Mouse (Mus musculus) heart, embryonic 13.5 days (tissue): ENCODE measurements around the gene Tmem161a. TPM values are rescaled to one million over a fixed set of nuclear protein-coding genes. Genes with fewer than 3 reads are reported as not detected.

Experiments used
- ATAC-seq: fragments of 200-750 bp; cut with Nextera tagmentation; 2 replicates; pipeline ENCODE4 v1.8.0; 2017; ENCODE audit warnings: moderate TSS enrichment; ENCODE audit not compliant: insufficient number of reproducible peaks, low FRiP score, low TSS enrichment; ENCODE audit errors: extremely low read depth
- H3K27ac ChIP-seq: fragments of 300-500 bp; sonication (generic); replicated peaks from 2 replicates; pipeline ENCODE4 v1.5.1; 2015; ENCODE audit warnings: moderate library complexity, mild to moderate bottlenecking, inconsistent platforms
- H3K27me3 ChIP-seq: fragments of 300-500 bp; sonication (generic); replicated peaks from 2 replicates; pipeline ENCODE4 v1.6.1; 2015; ENCODE audit warnings: mild to moderate bottlenecking, inconsistent platforms
- H3K36me3 ChIP-seq: fragments of 300-500 bp; sonication (generic); 2 replicates; pipeline ENCODE4 v1.6.1; 2015; ENCODE audit warnings: mild to moderate bottlenecking, inconsistent platforms
- H3K4me1 ChIP-seq: fragments of 300-500 bp; sonication (generic); 2 replicates; pipeline ENCODE4 v1.6.1; 2015; ENCODE audit warnings: inconsistent platforms
- H3K4me2 ChIP-seq: fragments of 300-500 bp; sonication (generic); 2 replicates; pipeline ENCODE4 v1.6.1; 2015; ENCODE audit warnings: inconsistent platforms, mild to moderate bottlenecking, moderate library complexity
- H3K4me3 ChIP-seq: fragments of 300-500 bp; sonication (generic); 2 replicates; pipeline ENCODE4 v1.5.1; 2015; ENCODE audit warnings: moderate library complexity, mild to moderate bottlenecking, inconsistent platforms
- H3K9ac ChIP-seq: fragments of 300-500 bp; sonication (generic); 2 replicates; pipeline ENCODE4 v1.6.1; 2015; ENCODE audit warnings: inconsistent platforms, mild to moderate bottlenecking, moderate library complexity
- H3K9me3 ChIP-seq: fragments of 300-500 bp; sonication (generic); 2 replicates; pipeline ENCODE4 v1.6.1; 2016; ENCODE audit warnings: inconsistent platforms
- WGBS: fragments of 180-500 bp; shearing (Covaris S2); methylation state at CpG from one replicate; pipeline ENCODE4 v1.1.7; 2015; ENCODE audit warnings: mixed read lengths; 5-methylcytosine and 5-hydroxymethylcytosine counted together
- polyA plus RNA-seq: library from polyadenylated mRNA; unstranded; fragments of >200 nt; fragmentation: Nextera tagmentation; extraction: Ambion mirVana; gene quantifications from 2 replicates; pipeline ENCODE4 v1.2.1, GENCODE M21; 2015

Gene Tmem161a
- polyA plus RNA-seq, 1 experiment from 2014 or later = 91.8 TPM

GRCm38 (mm10) chr8:70166504-70167110 lies 5.5 kb upstream of the Tmem161a start:
- Histone ChIP-seq H3K9ac (peak overlapping the region; percentile 66), H3K4me2 (peak overlapping the region; percentile 69), H3K4me1 (peaks cover 13% of the 10 kb centered on the region), H3K9me3 (no peaks in the 10 kb centered on the region), H3K36me3 (no peaks in the 10 kb centered on the region), H3K27me3 (peaks cover 58% of the 10 kb centered on the region), H3K4me3 (peak overlapping the region; percentile 38), H3K27ac (no peak overlapping the region)
- 3% methylated on average over 20 of the region's 21 CpGs for WGBS
- no peak; the same call in 1 of the 2 replicates for ATAC-seq

GRCm38 (mm10) chr8:70170116-70170515 lies 2.0 kb upstream of the Tmem161a start:
- no peaks in the 10 kb centered on the region for H3K9me3 ChIP-seq
- peaks cover 31% of the 10 kb centered on the region for H3K27me3 ChIP-seq
- H3K4me3 ChIP-seq = no peak overlapping the region
- no peak overlapping the region for H3K27ac ChIP-seq
- ATAC-seq = no peak
- H3K4me2 ChIP-seq = no peak overlapping the region
- no peak overlapping the region for H3K9ac ChIP-seq
- WGBS = 61% methylated on average over 3 of the region's 3 CpGs
- H3K4me1 ChIP-seq = peaks cover 38% of the 10 kb centered on the region
- peaks cover 4% of the 10 kb centered on the region; the same call in 1 of the 2 replicates for H3K36me3 ChIP-seq

GRCm38 (mm10) chr8:70170748-70171147 lies 1.4 kb upstream of the Tmem161a start:
- peaks cover 7% of the 10 kb centered on the region for H3K36me3 ChIP-seq
- H3K27me3 ChIP-seq = peaks cover 25% of the 10 kb centered on the region
- no peak overlapping the region for H3K4me2 ChIP-seq
- ATAC-seq = no peak
- no peak overlapping the region for H3K4me3 ChIP-seq
- no peak overlapping the region for H3K9ac ChIP-seq
- 72% methylated on average over 3 of the region's 3 CpGs for WGBS
- H3K27ac ChIP-seq = no peak overlapping the region
- no peaks in the 10 kb centered on the region for H3K9me3 ChIP-seq
- peaks cover 38% of the 10 kb centered on the region for H3K4me1 ChIP-seq

- Histone ChIP-seq H3K4me2 (peak overlapping the region; percentile 69; the same call in 1 of the 2 replicates), H3K4me1 (peaks cover 38% of the 10 kb centered on the region)
Measured at GRCm38 (mm10) chr8:70171240-70171639, 916 bp upstream of the Tmem161a start.

GRCm38 (mm10) chr8:70173320-70173719 lies 1.2 kb downstream of the Tmem161a start:
- peak overlapping the region; percentile 89; the same call in 1 of the 2 replicates for H3K9ac ChIP-seq
- H3K27ac ChIP-seq = peak overlapping the region; percentile 82; the same call in 1 of the 2 replicates
- H3K4me3 ChIP-seq = peak overlapping the region; percentile 68
- H3K4me1 ChIP-seq = peaks cover 30% of the 10 kb centered on the region
- H3K27me3 ChIP-seq = peaks cover 2% of the 10 kb centered on the region
- H3K9me3 ChIP-seq = no peaks in the 10 kb centered on the region
- WGBS = 66% methylated on average over 5 of the region's 5 CpGs
- peak overlapping the region; percentile 69 for H3K4me2 ChIP-seq
- H3K36me3 ChIP-seq = peaks cover 27% of the 10 kb centered on the region
- no peak for ATAC-seq

More at GRCm38 (mm10) chr8:70171240-70171639, 916 bp upstream of the Tmem161a start:
- no peak for ATAC-seq
- Histone ChIP-seq H3K27me3 (peaks cover 20% of the 10 kb centered on the region), H3K9me3 (no peaks in the 10 kb centered on the region), H3K9ac (no peak overlapping the region), H3K4me3 (no peak overlapping the region), H3K27ac (0 out of 2 replicates have a peak overlapping the region, but pooled peaks have one; percentile 7), H3K36me3 (peaks cover 8% of the 10 kb centered on the region)
- 82% methylated on average over 7 of the region's 7 CpGs for WGBS

- peaks cover 30% of the 10 kb centered on the region for H3K4me1 ChIP-seq
- WGBS = 43% methylated on average over 7 of the region's 7 CpGs
- peak overlapping the region; percentile 39 for H3K4me3 ChIP-seq
- H3K9me3 ChIP-seq = no peaks in the 10 kb centered on the region
- H3K36me3 ChIP-seq = peaks cover 35% of the 10 kb centered on the region
- peak overlapping the region; percentile 66 for H3K4me2 ChIP-seq
- peak overlapping the region; percentile 82 for H3K27ac ChIP-seq
- no peak; the same call in 1 of the 2 replicates for ATAC-seq
- H3K27me3 ChIP-seq = no peaks in the 10 kb centered on the region; the same call in 1 of the 2 replicates
- peak overlapping the region; percentile 71 for H3K9ac ChIP-seq
Measured at GRCm38 (mm10) chr8:70174079-70174478, 1.9 kb downstream of the Tmem161a start.

GRCm38 (mm10) chr8:70178231-70178630 lies 6.1 kb downstream of the Tmem161a start:
- no peak overlapping the region for H3K4me2 ChIP-seq
- H3K9me3 ChIP-seq = no peaks in the 10 kb centered on the region
- peaks cover 73% of the 10 kb centered on the region for H3K36me3 ChIP-seq
- 81% methylated on average over 2 of the region's 2 CpGs for WGBS
- H3K27me3 ChIP-seq = no peaks in the 10 kb centered on the region
- H3K4me3 ChIP-seq = no peak overlapping the region
- H3K27ac ChIP-seq = no peak overlapping the region
- ATAC-seq = no peak
- H3K4me1 ChIP-seq = peaks cover 22% of the 10 kb centered on the region
- H3K9ac ChIP-seq = no peak overlapping the region

GRCm38 (mm10) chr8:70179082-70179481 lies 6.9 kb downstream of the Tmem161a start:
- 96% methylated on average over 4 of the region's 4 CpGs for WGBS
- no peak overlapping the region for H3K4me3 ChIP-seq

GRCm38 (mm10) chr8:70181212-70181902 lies 9.2 kb downstream of the Tmem161a start:
- Histone ChIP-seq H3K9ac (peak overlapping the region; percentile 33; the same call in 1 of the 2 replicates), H3K27ac (no peak overlapping the region), H3K36me3 (peaks cover 73% of the 10 kb centered on the region), H3K4me3 (no peak overlapping the region), H3K4me1 (peaks cover 4% of the 10 kb centered on the region), H3K9me3 (no peaks in the 10 kb centered on the region), H3K4me2 (no peak overlapping the region), H3K27me3 (no peaks in the 10 kb centered on the region)
- ATAC-seq = no peak
- WGBS = 71% methylated on average over 16 of the region's 16 CpGs

More at GRCm38 (mm10) chr8:70179082-70179481, 6.9 kb downstream of the Tmem161a start:
- Histone ChIP-seq H3K27me3 (no peaks in the 10 kb centered on the region), H3K36me3 (peaks cover 80% of the 10 kb centered on the region), H3K4me1 (peaks cover 13% of the 10 kb centered on the region), H3K9ac (no peak overlapping the region), H3K9me3 (no peaks in the 10 kb centered on the region), H3K27ac (no peak overlapping the region), H3K4me2 (no peak overlapping the region)
- ATAC-seq = no peak

GRCm38 (mm10) chr8:70181903-70182252 lies 9.7 kb downstream of the Tmem161a start:
- H3K36me3 ChIP-seq = peaks cover 68% of the 10 kb centered on the region
- no peak overlapping the region for H3K4me3 ChIP-seq
- no peaks in the 10 kb centered on the region for H3K27me3 ChIP-seq
- H3K27ac ChIP-seq = no peak overlapping the region
- 37% methylated on average over 2 of the region's 2 CpGs for WGBS
- peaks cover 4% of the 10 kb centered on the region for H3K4me1 ChIP-seq
- no peak overlapping the region for H3K4me2 ChIP-seq
- no peak for ATAC-seq
- no peaks in the 10 kb centered on the region for H3K9me3 ChIP-seq
- H3K9ac ChIP-seq = no peak overlapping the region; the same call in 1 of the 2 replicates

- no peak for ATAC-seq
- Histone ChIP-seq H3K4me2 (no peak overlapping the region), H3K4me1 (peaks cover 4% of the 10 kb centered on the region), H3K36me3 (peaks cover 59% of the 10 kb centered on the region), H3K4me3 (no peak overlapping the region), H3K27ac (no peak overlapping the region), H3K27me3 (no peaks in the 10 kb centered on the region), H3K9me3 (no peaks in the 10 kb centered on the region), H3K9ac (no peak overlapping the region)
- 78% methylated on average over 4 of the region's 4 CpGs for WGBS
Measured at GRCm38 (mm10) chr8:70183194-70183593, 11.0 kb downstream of the Tmem161a start.
